Mouse (Mus musculus) midbrain, embryonic 16.5 days (tissue): ENCODE results near the gene Sik1. TPM values are rescaled to one million over a fixed set of nuclear protein-coding genes. Genes with fewer than 3 reads are reported as not detected.

Experiments used
- ATAC-seq: fragments of 200-750 bp; cut with Nextera tagmentation; 2 replicates; pipeline ENCODE4 v1.8.0; 2017; ENCODE audit warnings: moderate TSS enrichment
- H3K27ac ChIP-seq: fragments of 300-500 bp; sonication (generic); 2 replicates; pipeline ENCODE4 v1.5.1; 2014; ENCODE audit warnings: mild to moderate bottlenecking, low read length, mixed read lengths
- H3K27me3 ChIP-seq: fragments of 300-500 bp; sonication (generic); 2 replicates; pipeline ENCODE4 v1.6.1; 2014; ENCODE audit warnings: low read depth, low read length, mixed read lengths; ENCODE audit not compliant: control insufficient read depth, insufficient read depth
- H3K36me3 ChIP-seq: fragments of 300-500 bp; sonication (generic); 2 replicates; pipeline ENCODE4 v1.6.1; 2014; ENCODE audit warnings: mild to moderate bottlenecking, low read length, moderate library complexity, mixed read lengths; ENCODE audit not compliant: control insufficient read depth, insufficient read depth
- H3K4me1 ChIP-seq: fragments of 300-500 bp; sonication (generic); 2 replicates; pipeline ENCODE4 v1.6.1; 2014; ENCODE audit warnings: mild to moderate bottlenecking, low read length, mixed read lengths; ENCODE audit not compliant: control insufficient read depth, insufficient read depth
- H3K4me2 ChIP-seq: fragments of 300-500 bp; sonication (generic); 2 replicates; pipeline ENCODE4 v1.6.1; 2014; ENCODE audit warnings: mild to moderate bottlenecking, low read length, mixed read lengths
- H3K4me3 ChIP-seq: fragments of 300-500 bp; sonication (generic); 2 replicates; pipeline ENCODE4 v1.5.1; 2014; ENCODE audit warnings: low read depth, mild to moderate bottlenecking, low read length, moderate library complexity, mixed read lengths
- H3K9ac ChIP-seq: fragments of 300-500 bp; sonication (generic); 2 replicates; pipeline ENCODE4 v1.6.1; 2014; ENCODE audit warnings: low read depth, low read length, mixed read lengths
- H3K9me3 ChIP-seq: fragments of 300-500 bp; sonication (generic); replicated peaks from 2 replicates; pipeline ENCODE4 v1.6.1; 2014; ENCODE audit warnings: mild to moderate bottlenecking, low read length, mixed read lengths; ENCODE audit not compliant: control insufficient read depth, poor library complexity, severe bottlenecking
- WGBS: fragments of 180-500 bp; shearing (Covaris S2); extraction: QIAGEN DNeasy Blood & Tissue Kit; methylation state at CpG from one replicate; pipeline ENCODE4 v1.1.7; 2014; 5-methylcytosine and 5-hydroxymethylcytosine counted together
- polyA plus RNA-seq: library from polyadenylated mRNA; unstranded; fragments of >200 nt; fragmentation: Nextera tagmentation; extraction: Ambion mirVana; gene quantifications from 2 replicates; pipeline ENCODE4 v1.2.1, GENCODE M21; 2015

Gene Sik1
- polyA plus RNA-seq, 1 experiment from 2014 or later = 16.7 TPM

DNA sequence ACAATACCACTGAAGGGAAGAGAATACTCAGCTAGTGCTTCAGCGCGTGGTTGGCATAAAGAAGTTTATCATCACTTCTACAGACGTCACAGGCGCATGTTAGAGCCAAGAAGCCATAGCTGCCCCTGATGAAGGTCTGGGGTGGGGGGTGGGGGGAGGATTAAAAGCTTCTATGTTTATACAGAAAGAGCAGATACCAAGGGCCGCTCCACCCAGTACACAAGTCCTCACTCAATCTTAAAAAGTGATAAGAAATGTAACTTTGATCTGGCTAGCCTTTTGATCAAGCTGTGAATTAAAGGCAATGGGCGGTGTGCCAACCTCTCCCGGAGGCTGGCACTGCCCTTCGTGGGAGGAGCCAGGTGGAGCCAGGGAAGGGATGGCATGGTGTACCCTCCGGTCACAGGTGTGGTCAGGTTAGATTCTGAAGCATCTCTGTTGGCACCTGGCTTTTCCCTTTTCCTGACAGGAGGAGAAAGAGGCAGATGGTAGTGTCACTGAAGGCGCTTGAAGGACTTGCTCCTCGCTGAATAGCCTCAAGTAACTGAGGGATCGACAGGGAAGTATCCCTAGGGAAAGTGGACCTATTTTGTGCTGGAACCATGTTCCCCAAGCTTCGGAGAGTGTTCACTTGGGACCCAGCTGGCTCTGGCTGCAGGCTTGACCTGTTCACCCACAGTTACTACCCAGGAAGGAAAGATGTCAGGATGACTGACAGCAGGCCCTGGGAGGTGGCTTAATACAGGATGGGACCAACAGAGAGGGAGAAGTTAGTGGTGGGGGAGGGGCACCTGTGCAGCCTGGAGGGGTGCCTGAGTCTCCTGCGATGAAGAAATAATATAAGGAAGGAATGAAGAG, 16.6 kb upstream of the Sik1 start:
- 82% methylated on average over 14 of the region's 14 CpGs for WGBS
- no peak overlapping the region for H3K4me3 ChIP-seq
- no peak overlapping the region for H3K9ac ChIP-seq
- H3K36me3 ChIP-seq = no peaks in the 10 kb centered on the region
- peaks cover 2% of the 10 kb centered on the region; the same call in 1 of the 2 replicates for H3K4me1 ChIP-seq
- no peaks in the 10 kb centered on the region for H3K9me3 ChIP-seq
- no peak for ATAC-seq
- H3K4me2 ChIP-seq = no peak overlapping the region
- no peak overlapping the region for H3K27ac ChIP-seq
- H3K27me3 ChIP-seq = no peaks in the 10 kb centered on the region

GRCm38 (mm10) chr17:31870931-31871421, 15.4 kb upstream of the Sik1 start:
- no peaks in the 10 kb centered on the region for H3K9me3 ChIP-seq
- no peaks in the 10 kb centered on the region for H3K36me3 ChIP-seq
- no peaks in the 10 kb centered on the region for H3K4me1 ChIP-seq
- no peaks in the 10 kb centered on the region for H3K27me3 ChIP-seq
- ATAC-seq = no peak
- no peak overlapping the region for H3K4me2 ChIP-seq
- no peak overlapping the region for H3K27ac ChIP-seq
- H3K9ac ChIP-seq = no peak overlapping the region
- no peak overlapping the region for H3K4me3 ChIP-seq
- WGBS = 28% methylated on average over 13 of the region's 13 CpGs

- no peaks in the 10 kb centered on the region for H3K9me3 ChIP-seq
- no peak for ATAC-seq
- H3K27me3 ChIP-seq = no peaks in the 10 kb centered on the region
- no peaks in the 10 kb centered on the region for H3K4me1 ChIP-seq
- H3K4me3 ChIP-seq = no peak overlapping the region
- no peak overlapping the region for H3K27ac ChIP-seq
- no peak overlapping the region for H3K4me2 ChIP-seq
- no peak overlapping the region for H3K9ac ChIP-seq
- no peaks in the 10 kb centered on the region for H3K36me3 ChIP-seq
- WGBS = 79% methylated on average over 9 of the region's 9 CpGs
These were observed 14.8 kb upstream of the Sik1 start for GRCm38 (mm10) chr17:31870446-31870845.

GRCm38 (mm10) chr17:31868076-31868475, 12.5 kb upstream of the Sik1 start:
- Histone ChIP-seq H3K36me3 (no peaks in the 10 kb centered on the region), H3K4me2 (no peak overlapping the region), H3K9me3 (no peaks in the 10 kb centered on the region), H3K27me3 (no peaks in the 10 kb centered on the region), H3K27ac (no peak overlapping the region), H3K9ac (no peak overlapping the region), H3K4me1 (no peaks in the 10 kb centered on the region), H3K4me3 (no peak overlapping the region)
- no peak for ATAC-seq
- WGBS = 93% methylated on average over 4 of the region's 4 CpGs

DNA sequence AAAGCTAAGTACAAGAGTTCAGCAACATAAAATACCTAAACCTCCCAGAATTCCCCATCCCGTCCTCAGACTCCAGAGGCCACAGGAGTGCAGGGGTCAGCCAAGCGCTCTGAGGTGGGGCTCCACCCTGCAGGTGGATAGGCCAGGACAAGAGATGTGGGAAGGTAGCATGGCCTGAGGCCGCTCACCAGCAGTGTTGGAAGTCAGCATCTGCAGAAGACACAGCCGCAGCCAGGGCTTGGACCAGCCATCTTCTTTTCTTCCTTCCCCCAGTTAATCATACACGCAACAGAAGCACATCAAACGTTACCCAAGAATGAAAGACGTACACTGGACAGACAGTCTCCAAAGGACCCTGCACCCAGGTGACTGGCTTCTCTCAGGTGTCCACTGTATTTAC, 11.5 kb upstream of the Sik1 start:
- ATAC-seq = no peak
- no peaks in the 10 kb centered on the region for H3K4me1 ChIP-seq
- H3K4me2 ChIP-seq = no peak overlapping the region
- no peak overlapping the region for H3K4me3 ChIP-seq
- H3K9me3 ChIP-seq = no peaks in the 10 kb centered on the region
- no peak overlapping the region for H3K9ac ChIP-seq
- WGBS = 95% methylated on average over 7 of the region's 7 CpGs
- H3K27ac ChIP-seq = no peak overlapping the region
- no peaks in the 10 kb centered on the region for H3K36me3 ChIP-seq
- no peaks in the 10 kb centered on the region for H3K27me3 ChIP-seq

- no peaks in the 10 kb centered on the region for H3K36me3 ChIP-seq
- H3K4me3 ChIP-seq = no peak overlapping the region
- H3K9ac ChIP-seq = no peak overlapping the region
- H3K27me3 ChIP-seq = no peaks in the 10 kb centered on the region
- WGBS = 80% methylated on average over 7 of the region's 7 CpGs
- H3K27ac ChIP-seq = no peak overlapping the region
- H3K4me2 ChIP-seq = no peak overlapping the region
- ATAC-seq = no peak
- H3K9me3 ChIP-seq = no peaks in the 10 kb centered on the region
- H3K4me1 ChIP-seq = no peaks in the 10 kb centered on the region
These were observed 10.0 kb upstream of the Sik1 start for GRCm38 (mm10) chr17:31865636-31866035.

- Histone ChIP-seq H3K4me1 (no peaks in the 10 kb centered on the region), H3K27me3 (no peaks in the 10 kb centered on the region), H3K4me3 (no peak overlapping the region), H3K27ac (no peak overlapping the region), H3K4me2 (no peak overlapping the region), H3K36me3 (no peaks in the 10 kb centered on the region), H3K9me3 (no peaks in the 10 kb centered on the region), H3K9ac (no peak overlapping the region)
- WGBS = 70% methylated on average over 11 of the region's 11 CpGs
- no peak for ATAC-seq
These were observed 9.3 kb upstream of the Sik1 start for GRCm38 (mm10) chr17:31864666-31865450.

DNA sequence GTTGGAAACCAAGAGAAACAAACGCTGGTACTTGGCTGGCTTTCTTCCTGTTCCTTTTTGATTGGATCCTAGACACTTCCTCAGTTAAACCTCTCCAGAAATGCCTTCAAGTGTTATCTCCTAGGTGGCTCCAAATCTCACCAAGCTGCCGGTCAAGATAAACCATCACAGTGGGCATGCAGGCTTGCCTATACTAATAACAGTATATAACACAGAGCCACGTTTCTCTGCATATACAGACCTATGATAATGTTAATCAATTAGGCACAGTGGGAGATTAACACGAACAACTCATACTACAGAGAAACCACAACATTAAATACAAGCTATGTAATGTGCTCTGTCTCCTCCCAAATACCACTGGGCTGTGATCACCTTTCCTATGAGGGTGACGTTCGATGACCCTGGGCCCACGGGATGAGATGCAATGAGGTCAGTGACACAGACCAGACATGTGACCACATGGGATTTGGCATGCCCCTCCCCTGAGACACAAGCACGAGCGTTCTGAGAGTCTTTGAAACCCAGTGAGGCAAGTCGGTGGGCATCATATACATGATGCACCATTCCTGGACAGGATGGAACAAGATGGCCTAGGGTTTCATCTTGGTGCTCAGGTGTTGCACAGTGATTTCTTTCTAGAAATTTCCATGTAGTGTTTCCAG, 7.7 kb upstream of the Sik1 start:
- Histone ChIP-seq H3K4me3 (no peak overlapping the region), H3K9ac (no peak overlapping the region), H3K27ac (no peak overlapping the region), H3K4me2 (no peak overlapping the region), H3K27me3 (no peaks in the 10 kb centered on the region), H3K36me3 (no peaks in the 10 kb centered on the region), H3K4me1 (no peaks in the 10 kb centered on the region), H3K9me3 (no peaks in the 10 kb centered on the region)
- WGBS = 83% methylated on average over 10 of the region's 10 CpGs
- no peak for ATAC-seq
